Mouse (Mus musculus) hindbrain, embryonic 14.5 days (tissue): Measurements from ENCODE around the gene Grhl1. TPM values are rescaled to one million over a fixed set of nuclear protein-coding genes. Genes with fewer than 3 reads are reported as not detected.

Experiments
- ATAC-seq: fragments of 200-750 bp; cut with Nextera tagmentation; 2 replicates; pipeline ENCODE4 v1.8.0; 2017; ENCODE audit warnings: moderate number of reproducible peaks, mild to moderate bottlenecking, moderate TSS enrichment, moderate library complexity; ENCODE audit not compliant: low FRiP score
- DNase-seq: peaks from one replicate; pipeline ENCODE4 v3.0.0-alpha.2; 2015; ENCODE audit warnings: low spot score
- H3K27ac ChIP-seq: fragments of 300-500 bp; sonication (generic); 2 replicates; pipeline ENCODE4 v1.5.1; 2014; ENCODE audit warnings: mild to moderate bottlenecking, moderate library complexity
- H3K27me3 ChIP-seq: fragments of 300-500 bp; sonication (generic); 2 replicates; pipeline ENCODE4 v1.6.1; 2014; ENCODE audit warnings: mild to moderate bottlenecking, low read length, mixed read lengths; ENCODE audit not compliant: control insufficient read depth, insufficient read depth
- H3K36me3 ChIP-seq: fragments of 300-500 bp; sonication (generic); replicated peaks from 2 replicates; pipeline ENCODE4 v1.6.1; 2014; ENCODE audit not compliant: control insufficient read depth, insufficient read depth
- H3K4me1 ChIP-seq: fragments of 300-500 bp; sonication (generic); replicated peaks from 2 replicates; pipeline ENCODE4 v1.6.1; 2014; ENCODE audit warnings: antibody characterized with exemption, low read length, mixed read lengths; ENCODE audit not compliant: control insufficient read depth, insufficient read depth
- H3K4me2 ChIP-seq: fragments of 300-500 bp; sonication (generic); replicated peaks from 2 replicates; pipeline ENCODE4 v1.6.1; 2014; ENCODE audit warnings: mild to moderate bottlenecking, moderate library complexity
- H3K4me3 ChIP-seq: fragments of 300-500 bp; sonication (generic); replicated peaks from 2 replicates; pipeline ENCODE4 v1.5.1; 2014; ENCODE audit warnings: mild to moderate bottlenecking, low read length
- H3K9ac ChIP-seq: fragments of 300-500 bp; sonication (generic); 2 replicates; pipeline ENCODE4 v1.6.1; 2014
- H3K9me3 ChIP-seq: fragments of 300-500 bp; sonication (generic); 2 replicates; pipeline ENCODE4 v1.6.1; 2016; ENCODE audit warnings: low read length; ENCODE audit not compliant: control insufficient read depth
- WGBS: fragments of 180-500 bp; shearing (Covaris S2); extraction: QIAGEN DNeasy Blood & Tissue Kit; methylation state at CpG from one replicate; pipeline ENCODE4 v1.1.7; 2014; 5-methylcytosine and 5-hydroxymethylcytosine counted together
- polyA plus RNA-seq: library from polyadenylated mRNA; unstranded; fragments of >200 nt; fragmentation: Nextera tagmentation; extraction: Ambion mirVana; gene quantifications from 2 replicates; pipeline ENCODE4 v1.2.1, GENCODE M21; 2014

The Grhl1 gene
- polyA plus RNA-seq, 1 experiment from 2014 or later: 0.58 TPM

- Histone ChIP-seq H3K4me3 (no peak overlapping the region), H3K27ac (no peak overlapping the region), H3K27me3 (no peaks in the 10 kb centered on the region; the same call in 1 of the 2 replicates), H3K4me2 (no peak overlapping the region), H3K4me1 (peaks cover 16% of the 10 kb centered on the region), H3K9me3 (no peaks in the 10 kb centered on the region), H3K36me3 (no peaks in the 10 kb centered on the region), H3K9ac (no peak overlapping the region)
- ATAC-seq (no peak), DNase-seq (no peak)
- 82% methylated on average over 1 of the region's 1 CpGs for WGBS
These were observed 76.0 kb downstream of the Grhl1 start for GRCm38 (mm10) chr12:24648094-24648493.

GRCm38 (mm10) chr12:24650415-24651062 lies 78.5 kb downstream of the Grhl1 start:
- 4% methylated on average over 22 of the region's 22 CpGs for WGBS
- peak overlapping the region; percentile 70 for H3K4me2 ChIP-seq
- H3K27ac ChIP-seq: peak overlapping the region; percentile 96
- ATAC-seq: peak; percentile 12; the same call in 1 of the 2 replicates
- peaks cover 15% of the 10 kb centered on the region for H3K36me3 ChIP-seq
- DNase-seq: peak; percentile 29
- H3K4me3 ChIP-seq: peak overlapping the region; percentile 92
- peak overlapping the region; percentile 97 for H3K9ac ChIP-seq
- no peaks in the 10 kb centered on the region for H3K9me3 ChIP-seq
- no peaks in the 10 kb centered on the region; the same call in 1 of the 2 replicates for H3K27me3 ChIP-seq
- H3K4me1 ChIP-seq: peaks cover 19% of the 10 kb centered on the region

GRCm38 (mm10) chr12:24651063-24651557 lies 79.0 kb downstream of the Grhl1 start, which contains the start of gene Klf11:
Gene Klf11 (plus strand): TSS chr12:24651274.
- Histone ChIP-seq H3K9ac (peak within 1 kb of the TSS; percentile 97), H3K4me1 (peaks cover 23% of the 10 kb centered on the region), H3K4me2 (peak within 1 kb of the TSS; percentile 70), H3K27me3 (no peaks in the 10 kb centered on the region; the same call in 1 of the 2 replicates), H3K27ac (peak within 1 kb of the TSS; percentile 96), H3K36me3 (peaks cover 21% of the 10 kb centered on the region), H3K9me3 (no peaks in the 10 kb centered on the region), H3K4me3 (peak within 1 kb of the TSS; percentile 92)
- ATAC-seq: peak; percentile 94
- DNase-seq: peak; percentile 97
- WGBS: under 1% methylated on average over 57 of the region's 68 CpGs

GRCm38 (mm10) chr12:24651642-24652342 lies 79.7 kb downstream of the Grhl1 start:
- ATAC-seq: peak; percentile 81
- no peaks in the 10 kb centered on the region; the same call in 1 of the 2 replicates for H3K27me3 ChIP-seq
- H3K4me2 ChIP-seq: peak overlapping the region; percentile 70
- no peaks in the 10 kb centered on the region for H3K9me3 ChIP-seq
- peak overlapping the region; percentile 97 for H3K9ac ChIP-seq
- H3K36me3 ChIP-seq: peaks cover 25% of the 10 kb centered on the region
- peaks cover 29% of the 10 kb centered on the region for H3K4me1 ChIP-seq
- 1% methylated on average over 36 of the region's 36 CpGs for WGBS
- H3K4me3 ChIP-seq: peak overlapping the region; percentile 92
- peak overlapping the region; percentile 96 for H3K27ac ChIP-seq
- peak; percentile 92 for DNase-seq

- H3K4me3 ChIP-seq: no peak overlapping the region
- no peaks in the 10 kb centered on the region for H3K9me3 ChIP-seq
- DNase-seq (no peak), ATAC-seq (no peak)
- no peak overlapping the region for H3K9ac ChIP-seq
- H3K4me1 ChIP-seq: peaks cover 43% of the 10 kb centered on the region
- H3K27me3 ChIP-seq: no peaks in the 10 kb centered on the region
- H3K27ac ChIP-seq: no peak overlapping the region
- no peak overlapping the region for H3K4me2 ChIP-seq
- 79% methylated on average over 16 of the region's 16 CpGs for WGBS
- H3K36me3 ChIP-seq: peaks cover 44% of the 10 kb centered on the region
These were observed 82.2 kb downstream of the Grhl1 start for GRCm38 (mm10) chr12:24654065-24654862.

- 65% methylated on average over 3 of the region's 3 CpGs for WGBS
- Histone ChIP-seq H3K4me1 (peaks cover 39% of the 10 kb centered on the region), H3K4me2 (peak overlapping the region; percentile 39), H3K9ac (peak overlapping the region; percentile 47), H3K27ac (no peak overlapping the region), H3K36me3 (peaks cover 61% of the 10 kb centered on the region), H3K4me3 (peak overlapping the region; percentile 5; the same call in 1 of the 2 replicates), H3K27me3 (no peaks in the 10 kb centered on the region), H3K9me3 (no peaks in the 10 kb centered on the region)
- DNase-seq (no peak), ATAC-seq (no peak)
These were observed 84.4 kb downstream of the Grhl1 start for GRCm38 (mm10) chr12:24656436-24656835.

- Histone ChIP-seq H3K4me2 (no peak overlapping the region), H3K27ac (no peak overlapping the region), H3K9me3 (no peaks in the 10 kb centered on the region), H3K9ac (no peak overlapping the region), H3K36me3 (peaks cover 70% of the 10 kb centered on the region), H3K27me3 (no peaks in the 10 kb centered on the region), H3K4me1 (peaks cover 24% of the 10 kb centered on the region), H3K4me3 (no peak overlapping the region)
- WGBS: 96% methylated on average over 4 of the region's 4 CpGs
- DNase-seq (no peak), ATAC-seq (no peak)
These were observed 86.9 kb downstream of the Grhl1 start for GRCm38 (mm10) chr12:24658998-24659397.

GRCm38 (mm10) chr12:24659923-24660322 lies 87.8 kb downstream of the Grhl1 start:
- H3K4me1 ChIP-seq: peaks cover 24% of the 10 kb centered on the region
- H3K4me3 ChIP-seq: no peak overlapping the region
- 86% methylated on average over 9 of the region's 9 CpGs for WGBS
- no peak overlapping the region for H3K27ac ChIP-seq
- no peaks in the 10 kb centered on the region for H3K9me3 ChIP-seq
- H3K27me3 ChIP-seq: no peaks in the 10 kb centered on the region
- no peak overlapping the region for H3K4me2 ChIP-seq
- H3K36me3 ChIP-seq: peaks cover 61% of the 10 kb centered on the region
- DNase-seq (no peak), ATAC-seq (no peak)
- no peak overlapping the region for H3K9ac ChIP-seq

- no peak for DNase-seq
- H3K9me3 ChIP-seq: no peaks in the 10 kb centered on the region
- ATAC-seq: no peak
- peaks cover 49% of the 10 kb centered on the region for H3K36me3 ChIP-seq
- H3K27me3 ChIP-seq: no peaks in the 10 kb centered on the region
- H3K27ac ChIP-seq: no peak overlapping the region
- H3K4me3 ChIP-seq: no peak overlapping the region
- no peak overlapping the region for H3K4me2 ChIP-seq
- WGBS: 87% methylated on average over 4 of the region's 4 CpGs
- H3K4me1 ChIP-seq: peaks cover 20% of the 10 kb centered on the region
- no peak overlapping the region for H3K9ac ChIP-seq
These were observed 89.0 kb downstream of the Grhl1 start for GRCm38 (mm10) chr12:24661100-24661499.
